Mouse (Mus musculus): Measurements from ENCODE around the gene Pou4f2. TPM values are rescaled to one million over a fixed set of nuclear protein-coding genes. Genes with fewer than 3 reads are reported as not detected.

The Pou4f2 gene
- polyA plus RNA-seq, 1 experiment from 2014 or later = not detected

DNA sequence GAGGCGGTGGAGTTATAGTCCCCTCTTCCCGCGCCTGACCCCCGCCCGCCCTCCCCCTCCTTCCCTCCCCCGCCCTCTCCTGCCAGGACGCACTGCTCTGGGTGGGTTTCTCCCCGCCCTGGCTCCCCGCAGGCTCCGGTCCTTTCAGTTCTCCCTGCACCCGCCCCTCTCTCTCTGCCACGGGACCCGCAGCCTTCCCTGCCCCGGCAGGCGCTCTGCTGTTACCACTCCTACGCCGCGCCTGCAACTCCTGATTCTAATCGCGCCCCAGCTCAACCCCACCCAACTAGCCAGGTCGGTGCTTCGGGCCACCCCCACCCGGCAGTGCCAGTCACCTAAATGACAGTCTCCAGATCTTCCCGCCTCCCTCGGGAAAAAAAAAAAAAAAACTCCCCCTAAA lies 216 bp upstream of the Pou4f2 start:
- WGBS = 1% methylated on average over 19 of the region's 25 CpGs
- H3K9ac ChIP-seq (ENCODE audit: low read length) = no peak overlapping the region
- no peak for ATAC-seq (ENCODE audit: insufficient read depth, low FRiP score)
- H3K4me2 ChIP-seq (ENCODE audit: low read depth, low read length) = peak overlapping the region; percentile 51
- peaks cover 78% of the 10 kb centered on the region for H3K27me3 ChIP-seq (ENCODE audit: control insufficient read depth, insufficient read depth, low read length)
- H3K4me3 ChIP-seq (replicated peaks; ENCODE audit: low read length) = peak overlapping the region; percentile 40
- H3K27ac ChIP-seq (ENCODE audit: low read length) = no peak overlapping the region
- H3K36me3 ChIP-seq (ENCODE audit: control insufficient read depth, insufficient read depth, low read length) = no peaks in the 10 kb centered on the region
- no peaks in the 10 kb centered on the region for H3K9me3 ChIP-seq (replicated peaks; ENCODE audit: control insufficient read depth, low read length)
- peaks cover 11% of the 10 kb centered on the region; the same call in 1 of the 2 replicates for H3K4me1 ChIP-seq (ENCODE audit: control insufficient read depth, insufficient read depth, low read length)

DNA sequence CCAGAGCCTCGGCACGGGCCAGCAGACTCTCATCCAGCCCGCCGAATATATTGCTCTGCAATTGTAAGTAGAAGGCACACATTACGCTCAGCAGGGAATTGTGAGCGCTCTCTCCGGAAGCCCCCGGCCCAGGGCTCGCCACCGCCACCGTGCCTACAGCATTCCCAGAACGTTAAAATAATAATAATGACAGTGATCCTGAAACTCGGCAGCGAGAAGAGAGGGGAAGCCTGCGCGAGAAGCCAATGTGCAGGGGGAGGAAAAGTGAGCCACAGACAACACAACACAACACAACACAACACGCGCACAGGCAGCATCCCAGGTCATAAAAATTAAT lies 853 bp downstream of the Pou4f2 start:
- H3K27ac ChIP-seq (ENCODE audit: low read length) = no peak overlapping the region
- ATAC-seq (ENCODE audit: insufficient read depth, low FRiP score) = no peak
- H3K4me1 ChIP-seq (ENCODE audit: control insufficient read depth, insufficient read depth, low read length) = peaks cover 11% of the 10 kb centered on the region; the same call in 1 of the 2 replicates
- H3K4me2 ChIP-seq (ENCODE audit: low read depth, low read length) = peak overlapping the region; percentile 51; the same call in 1 of the 2 replicates
- H3K36me3 ChIP-seq (ENCODE audit: control insufficient read depth, insufficient read depth, low read length) = no peaks in the 10 kb centered on the region
- H3K9me3 ChIP-seq (replicated peaks; ENCODE audit: control insufficient read depth, low read length) = no peaks in the 10 kb centered on the region
- H3K27me3 ChIP-seq (ENCODE audit: control insufficient read depth, insufficient read depth, low read length) = peaks cover 77% of the 10 kb centered on the region
- H3K9ac ChIP-seq (ENCODE audit: low read length) = no peak overlapping the region
- H3K4me3 ChIP-seq (replicated peaks; ENCODE audit: low read length) = peak overlapping the region; percentile 40
- under 1% methylated on average over 18 of the region's 18 CpGs for WGBS

DNA sequence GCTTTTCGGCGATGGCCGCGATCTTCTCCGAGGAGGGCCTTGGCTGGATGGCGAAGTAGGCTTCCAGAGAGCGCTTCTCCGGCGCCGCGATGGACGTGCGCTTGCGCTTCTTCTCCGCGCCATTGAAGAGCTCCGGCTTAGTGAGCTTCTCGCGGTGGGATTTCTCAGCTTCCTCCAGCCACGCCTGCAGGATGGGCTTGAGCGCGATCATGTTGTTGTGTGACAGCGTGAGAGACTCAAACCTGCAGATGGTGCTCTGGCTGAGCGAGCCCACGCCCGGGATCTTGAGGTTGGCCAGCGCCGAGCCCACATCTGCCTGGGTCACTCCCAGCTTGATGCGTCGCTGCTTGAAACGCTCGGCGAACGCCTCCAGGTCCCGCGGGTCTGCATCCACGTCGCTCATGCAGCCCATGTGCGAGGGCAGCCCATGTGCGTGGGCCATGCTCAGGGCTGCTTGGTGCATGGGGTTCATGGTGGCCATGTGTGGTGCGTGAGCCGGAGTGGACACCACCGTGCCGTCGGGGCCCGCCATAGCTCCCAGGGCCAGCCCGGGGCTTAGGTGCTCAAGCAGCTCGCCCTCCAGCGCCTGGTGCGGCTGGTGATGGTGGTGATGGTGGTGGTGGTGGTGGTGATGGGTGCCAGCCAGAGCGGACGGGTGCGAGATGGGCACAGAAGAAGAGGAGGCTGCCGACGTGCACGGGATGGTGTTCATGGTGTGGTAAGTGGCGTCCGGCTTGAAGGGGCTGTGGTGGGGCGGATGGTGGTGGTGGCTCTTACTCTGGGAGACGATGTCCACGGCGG lies 1.4 kb downstream of the Pou4f2 start:
- Histone ChIP-seq H3K36me3 (ENCODE audit: control insufficient read depth, insufficient read depth, low read length) (no peaks in the 10 kb centered on the region), H3K4me2 (ENCODE audit: low read depth, low read length) (no peak overlapping the region), H3K27ac (ENCODE audit: low read length) (no peak overlapping the region), H3K4me3 (replicated peaks; ENCODE audit: low read length) (no peak overlapping the region), H3K9ac (ENCODE audit: low read length) (no peak overlapping the region), H3K27me3 (ENCODE audit: control insufficient read depth, insufficient read depth, low read length) (peaks cover 72% of the 10 kb centered on the region), H3K9me3 (replicated peaks; ENCODE audit: control insufficient read depth, low read length) (no peaks in the 10 kb centered on the region), H3K4me1 (ENCODE audit: control insufficient read depth, insufficient read depth, low read length) (peaks cover 11% of the 10 kb centered on the region; the same call in 1 of the 2 replicates)
- ATAC-seq (ENCODE audit: insufficient read depth, low FRiP score) = no peak
- 2% methylated on average over 62 of the region's 62 CpGs for WGBS

DNA sequence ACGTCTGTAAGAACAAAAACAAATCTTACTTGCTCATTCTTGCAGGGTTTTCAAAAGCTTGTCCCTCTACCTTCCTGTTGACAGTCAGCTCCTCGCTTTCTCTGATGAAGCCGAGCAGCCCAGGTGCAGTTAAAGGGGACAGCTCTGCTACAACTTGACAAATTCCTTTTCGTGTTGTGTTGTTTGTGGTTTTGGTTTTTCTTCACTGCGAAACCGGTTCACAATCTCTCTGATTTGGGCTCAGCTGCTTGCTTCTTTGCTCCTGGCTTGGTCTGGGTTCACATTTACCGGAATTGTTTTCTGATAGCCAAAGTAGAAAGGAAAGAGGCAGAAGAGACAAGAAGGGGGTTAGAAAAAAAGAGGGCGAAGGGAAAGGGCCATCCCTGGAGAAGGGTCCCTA lies 2.1 kb downstream of the Pou4f2 start:
- peaks cover 11% of the 10 kb centered on the region; the same call in 1 of the 2 replicates for H3K4me1 ChIP-seq (ENCODE audit: control insufficient read depth, insufficient read depth, low read length)
- no peak for ATAC-seq (ENCODE audit: insufficient read depth, low FRiP score)
- peaks cover 70% of the 10 kb centered on the region for H3K27me3 ChIP-seq (ENCODE audit: control insufficient read depth, insufficient read depth, low read length)
- H3K36me3 ChIP-seq (ENCODE audit: control insufficient read depth, insufficient read depth, low read length) = no peaks in the 10 kb centered on the region
- no peak overlapping the region for H3K9ac ChIP-seq (ENCODE audit: low read length)
- no peaks in the 10 kb centered on the region for H3K9me3 ChIP-seq (replicated peaks; ENCODE audit: control insufficient read depth, low read length)
- H3K4me2 ChIP-seq (ENCODE audit: low read depth, low read length) = no peak overlapping the region
- H3K4me3 ChIP-seq (replicated peaks; ENCODE audit: low read length) = no peak overlapping the region
- no peak overlapping the region for H3K27ac ChIP-seq (ENCODE audit: low read length)
- 4% methylated on average over 8 of the region's 8 CpGs for WGBS

DNA sequence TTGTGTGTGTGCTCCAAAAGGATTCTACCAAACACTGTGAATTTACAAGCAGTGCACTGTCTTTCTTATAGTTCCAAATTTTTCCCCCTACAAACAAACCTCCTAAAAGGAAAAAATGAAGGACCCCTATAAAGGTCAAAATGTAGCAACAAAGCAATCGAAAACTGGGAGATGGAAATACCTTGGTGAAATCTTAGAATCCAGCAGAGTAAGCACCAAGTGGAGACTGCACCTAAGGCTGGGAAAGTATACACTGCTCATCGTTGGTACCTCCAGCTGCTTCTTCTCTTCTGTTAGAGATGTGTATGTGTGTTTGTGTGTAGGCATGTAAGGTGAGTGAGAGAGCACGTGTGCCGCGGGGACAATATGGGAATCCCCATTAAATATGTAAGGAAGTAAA lies 3.1 kb downstream of the Pou4f2 start:
- peaks cover 60% of the 10 kb centered on the region for H3K27me3 ChIP-seq (ENCODE audit: control insufficient read depth, insufficient read depth, low read length)

DNA sequence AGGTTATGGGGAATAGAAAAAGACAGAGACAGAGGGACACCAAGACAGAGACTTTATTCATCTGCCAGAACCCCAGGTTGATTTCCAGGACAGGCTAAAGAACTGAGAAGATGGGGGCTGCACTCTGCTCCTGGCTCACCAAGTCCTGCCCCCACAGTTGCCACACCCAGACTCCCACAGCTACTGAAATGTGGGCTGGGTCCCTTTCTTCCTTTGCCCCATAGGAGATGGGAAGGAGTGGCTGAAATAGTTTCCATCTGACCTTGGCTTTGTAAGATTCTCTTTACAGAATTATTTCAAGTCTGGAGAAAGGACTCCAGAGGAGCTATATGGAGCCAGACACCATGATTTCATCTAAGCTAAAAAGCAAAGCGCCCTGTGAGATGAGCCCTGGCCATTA lies 4.0 kb downstream of the Pou4f2 start:
- H3K4me2 ChIP-seq (ENCODE audit: low read depth, low read length) = no peak overlapping the region
- H3K4me3 ChIP-seq (replicated peaks; ENCODE audit: low read length) = no peak overlapping the region
- WGBS = 31% methylated on average over 1 of the region's 1 CpGs
- no peaks in the 10 kb centered on the region for H3K9me3 ChIP-seq (replicated peaks; ENCODE audit: control insufficient read depth, low read length)
- peaks cover 57% of the 10 kb centered on the region for H3K27me3 ChIP-seq (ENCODE audit: control insufficient read depth, insufficient read depth, low read length)
- no peaks in the 10 kb centered on the region for H3K36me3 ChIP-seq (ENCODE audit: control insufficient read depth, insufficient read depth, low read length)
- no peak overlapping the region for H3K9ac ChIP-seq (ENCODE audit: low read length)
- H3K4me1 ChIP-seq (ENCODE audit: control insufficient read depth, insufficient read depth, low read length) = 0 out of 2 replicates have a peak, but pooled peaks cover 8% of the 10 kb centered on the region
- no peak overlapping the region for H3K27ac ChIP-seq (ENCODE audit: low read length)
- no peak for ATAC-seq (ENCODE audit: insufficient read depth, low FRiP score)

More for the DNA sequence above, 3.1 kb downstream of the Pou4f2 start:
- Histone ChIP-seq H3K4me2 (ENCODE audit: low read depth, low read length) (no peak overlapping the region), H3K36me3 (ENCODE audit: control insufficient read depth, insufficient read depth, low read length) (no peaks in the 10 kb centered on the region), H3K9me3 (replicated peaks; ENCODE audit: control insufficient read depth, low read length) (no peaks in the 10 kb centered on the region), H3K4me3 (replicated peaks; ENCODE audit: low read length) (no peak overlapping the region), H3K4me1 (ENCODE audit: control insufficient read depth, insufficient read depth, low read length) (peaks cover 11% of the 10 kb centered on the region; the same call in 1 of the 2 replicates), H3K27ac (ENCODE audit: low read length) (no peak overlapping the region), H3K9ac (ENCODE audit: low read length) (no peak overlapping the region)
- ATAC-seq (ENCODE audit: insufficient read depth, low FRiP score) = no peak
- WGBS = 19% methylated on average over 5 of the region's 5 CpGs

DNA sequence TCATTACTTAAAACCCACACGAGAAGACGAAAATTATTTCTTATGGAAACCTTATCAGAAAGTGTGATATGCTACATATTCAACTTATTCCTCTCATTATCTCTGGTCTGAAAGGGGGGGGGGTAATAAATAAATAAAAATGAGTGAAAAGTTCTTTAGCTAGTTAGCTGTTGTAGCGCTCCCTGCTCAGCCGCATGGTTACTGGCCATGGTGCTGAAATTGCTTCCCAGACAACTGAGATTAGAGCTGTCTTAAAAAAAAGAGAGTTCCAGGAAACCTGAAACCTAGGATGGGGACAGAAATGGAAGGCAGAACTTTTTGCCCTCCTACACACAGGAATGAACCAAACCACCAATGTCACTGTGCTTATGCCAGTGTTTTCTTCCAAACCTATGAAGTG lies 5.1 kb downstream of the Pou4f2 start:
- Histone ChIP-seq H3K27me3 (ENCODE audit: control insufficient read depth, insufficient read depth, low read length) (peaks cover 57% of the 10 kb centered on the region), H3K4me3 (replicated peaks; ENCODE audit: low read length) (no peak overlapping the region), H3K9ac (ENCODE audit: low read length) (no peak overlapping the region), H3K4me2 (ENCODE audit: low read depth, low read length) (no peak overlapping the region), H3K9me3 (replicated peaks; ENCODE audit: control insufficient read depth, low read length) (no peaks in the 10 kb centered on the region), H3K27ac (ENCODE audit: low read length) (no peak overlapping the region), H3K36me3 (ENCODE audit: control insufficient read depth, insufficient read depth, low read length) (no peaks in the 10 kb centered on the region), H3K4me1 (ENCODE audit: control insufficient read depth, insufficient read depth, low read length) (0 out of 2 replicates have a peak, but pooled peaks cover 4% of the 10 kb centered on the region)
- ATAC-seq (ENCODE audit: insufficient read depth, low FRiP score) = no peak
- 5% methylated on average over 4 of the region's 4 CpGs for WGBS

DNA sequence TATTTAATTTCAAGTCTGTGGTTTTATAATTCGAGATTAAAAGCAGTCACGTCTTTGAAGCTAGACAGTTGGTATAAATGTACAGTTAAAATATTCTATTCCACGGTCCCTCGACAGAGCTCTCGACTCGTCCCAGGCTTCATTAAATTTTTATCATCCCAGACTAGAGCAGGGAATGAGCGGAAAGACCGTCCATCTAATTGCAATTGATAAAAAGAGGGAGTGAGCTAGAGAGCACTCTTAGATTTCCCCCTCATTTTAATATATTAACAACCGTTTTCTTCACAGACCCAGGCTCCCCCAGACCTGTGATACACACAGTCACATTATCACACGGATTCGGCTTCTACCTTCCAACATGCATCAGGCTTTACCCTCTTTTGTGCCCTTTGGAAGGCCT lies 8.3 kb downstream of the Pou4f2 start:
- Histone ChIP-seq H3K27me3 (ENCODE audit: control insufficient read depth, insufficient read depth, low read length) (peaks cover 50% of the 10 kb centered on the region), H3K4me2 (ENCODE audit: low read depth, low read length) (no peak overlapping the region), H3K4me1 (ENCODE audit: control insufficient read depth, insufficient read depth, low read length) (no peaks in the 10 kb centered on the region), H3K9ac (ENCODE audit: low read length) (no peak overlapping the region), H3K4me3 (replicated peaks; ENCODE audit: low read length) (no peak overlapping the region), H3K36me3 (ENCODE audit: control insufficient read depth, insufficient read depth, low read length) (no peaks in the 10 kb centered on the region), H3K9me3 (replicated peaks; ENCODE audit: control insufficient read depth, low read length) (no peaks in the 10 kb centered on the region), H3K27ac (ENCODE audit: low read length) (no peak overlapping the region)
- 8% methylated on average over 11 of the region's 11 CpGs for WGBS
- ATAC-seq (ENCODE audit: insufficient read depth, low FRiP score) = no peak

DNA sequence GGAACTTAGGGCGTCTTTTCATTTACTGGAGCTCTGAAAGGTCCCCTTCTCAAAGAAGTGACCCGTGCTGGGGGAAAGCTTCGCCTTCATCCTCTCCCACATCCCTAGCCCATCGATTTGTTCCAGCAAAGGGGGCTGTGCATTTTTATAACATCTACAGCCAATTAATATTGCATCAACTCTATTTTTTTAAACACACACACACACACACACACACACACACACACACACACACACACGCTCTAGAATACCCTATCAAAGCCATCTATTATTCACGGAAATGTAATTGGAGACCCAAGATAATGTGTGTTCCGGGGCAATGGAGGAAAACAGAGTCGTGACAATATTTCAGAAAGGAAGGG lies 8.7 kb downstream of the Pou4f2 start:
- Histone ChIP-seq H3K4me2 (ENCODE audit: low read depth, low read length) (no peak overlapping the region), H3K9ac (ENCODE audit: low read length) (no peak overlapping the region), H3K9me3 (replicated peaks; ENCODE audit: control insufficient read depth, low read length) (no peaks in the 10 kb centered on the region), H3K27me3 (ENCODE audit: control insufficient read depth, insufficient read depth, low read length) (peaks cover 52% of the 10 kb centered on the region), H3K4me1 (ENCODE audit: control insufficient read depth, insufficient read depth, low read length) (no peaks in the 10 kb centered on the region), H3K4me3 (replicated peaks; ENCODE audit: low read length) (no peak overlapping the region), H3K36me3 (ENCODE audit: control insufficient read depth, insufficient read depth, low read length) (no peaks in the 10 kb centered on the region), H3K27ac (ENCODE audit: low read length) (no peak overlapping the region)
- 3% methylated on average over 8 of the region's 8 CpGs for WGBS
- ATAC-seq (ENCODE audit: insufficient read depth, low FRiP score) = no peak

All from stomach, embryonic 16.5 days (tissue).